Mouse (Mus musculus): Measurements from ENCODE around the gene Gm20431.

The Gm20431 gene

DNA sequence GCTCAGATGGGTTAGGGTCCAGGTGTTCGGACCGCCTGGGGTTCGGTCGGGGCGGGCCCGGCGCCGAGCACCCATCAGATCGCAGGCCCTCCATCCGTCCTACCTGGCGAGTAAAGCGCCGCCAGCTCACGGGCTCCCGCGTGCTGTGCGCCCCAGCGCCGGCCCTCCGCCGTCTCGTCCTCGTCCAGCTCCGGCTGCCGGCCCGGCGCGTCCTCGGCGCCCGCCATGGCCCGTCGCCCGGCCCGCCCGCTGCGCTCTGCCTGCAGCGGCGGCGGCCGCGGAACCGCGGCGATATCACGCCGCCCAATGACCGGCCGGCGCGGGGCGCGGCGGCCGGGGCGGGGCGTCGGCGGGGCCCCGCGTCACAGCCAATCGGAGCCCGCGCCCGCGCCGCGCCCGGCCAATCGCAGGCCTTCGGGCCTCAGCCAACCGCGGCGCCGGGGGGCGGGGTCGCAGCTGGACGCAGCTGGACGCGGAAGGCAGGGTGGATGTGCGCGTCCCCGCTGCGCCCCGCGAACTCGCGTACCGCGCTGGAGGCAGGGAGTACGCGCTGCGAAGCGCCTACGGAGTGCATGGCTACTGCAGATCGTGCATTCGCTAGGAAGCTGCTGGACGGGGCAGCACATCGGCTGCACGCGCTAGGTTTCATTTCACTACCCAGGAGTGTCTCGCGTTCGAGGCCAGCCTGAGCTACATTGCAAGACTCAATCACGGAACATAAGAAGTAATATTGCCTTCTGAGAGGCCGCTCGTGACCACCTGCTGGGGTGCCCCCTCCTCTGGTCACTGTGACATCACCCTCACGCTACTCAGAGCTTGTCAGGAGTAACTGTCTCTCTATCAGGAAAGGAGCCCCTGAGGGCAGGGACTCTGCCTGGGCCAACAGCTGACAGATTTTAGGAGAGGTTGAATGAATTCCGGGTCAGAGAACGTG is at the start of gene Gm20431:
Gene Gm20431 (minus strand): TSS at position 227 of the 934 bp plus-strand sequence.
- peak; percentile 81 for DNase-seq (ENCODE audit: low read depth)

DNA sequence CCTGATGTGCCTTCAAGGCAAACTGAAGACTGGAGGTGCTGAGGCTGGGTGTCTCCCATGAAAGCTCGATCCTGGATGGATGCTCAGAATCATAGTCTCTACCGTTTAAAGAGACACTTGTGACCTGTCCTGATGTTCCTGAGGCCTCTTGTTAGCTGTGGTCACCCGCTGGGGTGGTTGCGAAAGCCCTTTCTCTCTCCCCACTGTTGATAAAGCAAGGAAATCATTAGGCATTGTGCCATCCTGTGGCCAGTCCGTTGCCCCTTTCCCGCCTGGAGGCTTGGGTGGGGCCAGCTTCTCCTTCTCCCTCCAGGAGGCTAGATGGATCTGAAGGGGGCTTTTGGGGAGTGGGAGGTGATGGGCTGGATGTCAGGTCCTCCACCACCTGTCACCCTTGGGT is 49.3 kb upstream of the Gm20431 start:
- no peak for DNase-seq (ENCODE audit: low read depth)

DNA sequence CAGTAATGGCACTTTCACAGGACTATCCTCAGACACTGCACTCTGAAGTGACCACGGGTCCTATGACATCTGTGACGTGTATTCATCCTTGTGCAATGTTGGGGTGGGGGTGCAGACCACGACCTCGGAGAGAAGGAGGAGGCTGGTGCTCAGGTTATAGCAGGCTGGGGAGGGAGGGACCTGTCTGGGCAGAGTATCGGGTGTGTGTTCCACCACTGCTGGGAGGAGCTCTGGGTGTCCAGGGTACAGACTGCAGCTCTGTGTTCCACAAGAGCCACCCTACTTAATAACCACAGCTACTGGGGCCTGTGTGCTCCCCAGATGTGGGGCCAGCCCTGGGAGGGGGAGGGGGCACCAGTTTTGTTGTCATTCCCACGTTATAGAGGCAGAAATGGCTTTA is 48.7 kb upstream of the Gm20431 start:
- no peak for DNase-seq (ENCODE audit: low read depth)

DNA sequence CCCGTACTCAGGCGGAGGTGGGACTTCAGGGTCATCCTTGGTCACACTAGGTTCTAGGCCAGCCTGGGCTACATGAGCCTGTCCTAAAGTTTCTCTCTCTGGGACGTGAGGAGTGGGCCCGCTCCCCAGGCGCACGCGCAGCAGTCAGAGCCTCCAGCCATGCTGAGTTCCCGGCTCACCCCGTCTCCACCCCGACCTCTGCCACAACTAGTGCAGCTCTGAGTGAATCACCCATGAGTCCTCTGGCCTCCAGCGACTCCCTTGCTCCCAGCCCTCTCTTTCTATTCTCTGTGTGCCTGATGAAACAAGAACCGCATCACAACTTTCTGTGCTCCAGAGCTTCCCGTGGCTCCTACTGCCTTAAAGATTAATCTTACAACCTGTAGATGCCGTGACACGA is 47.1 kb upstream of the Gm20431 start:
- no peak for DNase-seq (ENCODE audit: low read depth)

DNA sequence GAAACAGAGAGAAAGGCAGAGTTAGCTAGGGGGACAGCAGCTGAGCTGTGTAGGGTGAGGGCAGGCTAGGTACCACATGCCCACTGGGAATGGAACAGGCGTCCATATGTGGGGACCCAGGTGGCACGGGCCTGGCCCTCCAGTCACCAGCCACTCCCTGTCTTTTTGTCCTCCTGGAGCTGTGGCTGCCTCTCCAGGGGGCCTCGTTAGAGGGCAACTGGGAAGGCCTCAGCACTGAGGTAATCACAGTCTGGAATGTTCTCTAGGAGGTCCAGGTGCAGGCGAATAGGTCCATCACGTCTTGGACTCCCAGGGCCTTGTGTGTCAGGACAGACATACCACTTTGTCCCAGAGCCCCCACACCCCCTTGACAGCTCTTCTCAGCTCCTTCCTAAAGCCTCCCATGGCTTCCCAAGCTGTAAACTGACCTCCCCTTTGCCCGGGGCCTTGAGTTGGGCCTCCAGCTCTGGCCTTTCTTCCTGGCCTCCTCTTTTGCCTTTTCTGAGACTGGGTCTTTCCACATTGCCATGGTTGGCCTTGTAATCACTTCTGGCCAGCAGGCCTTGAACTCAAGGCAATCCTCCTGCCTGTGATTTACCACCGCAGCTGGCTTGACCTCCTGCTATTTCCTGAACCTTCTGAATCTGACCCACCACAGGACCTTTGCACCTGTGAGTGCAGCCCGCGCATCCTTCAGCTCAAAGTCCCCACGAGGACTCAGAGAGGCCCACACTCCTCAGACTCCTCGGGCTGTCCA is 45.1 kb upstream of the Gm20431 start:
- no peak for DNase-seq (ENCODE audit: low read depth)

DNA sequence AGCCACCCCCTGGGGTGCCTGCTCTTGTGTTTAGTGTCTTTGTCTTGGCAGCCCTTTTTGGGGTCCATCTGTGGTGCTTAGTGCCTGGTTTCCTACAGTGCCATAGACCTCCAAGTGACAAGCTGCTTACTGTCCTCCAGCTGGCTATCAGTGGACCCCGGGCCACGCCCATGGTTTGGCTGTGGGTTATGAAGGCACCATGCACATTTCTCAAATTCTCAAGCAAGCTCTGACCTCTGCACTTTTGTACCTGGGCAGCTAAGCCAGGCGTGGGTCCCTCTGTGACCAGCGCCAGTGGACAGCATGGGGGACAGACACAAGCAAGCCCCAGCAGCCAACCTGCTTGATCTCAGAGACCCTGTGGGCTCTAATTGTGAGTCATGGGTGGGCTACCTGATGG is 43.1 kb upstream of the Gm20431 start:
- DNase-seq (ENCODE audit: low read depth): no peak

DNA sequence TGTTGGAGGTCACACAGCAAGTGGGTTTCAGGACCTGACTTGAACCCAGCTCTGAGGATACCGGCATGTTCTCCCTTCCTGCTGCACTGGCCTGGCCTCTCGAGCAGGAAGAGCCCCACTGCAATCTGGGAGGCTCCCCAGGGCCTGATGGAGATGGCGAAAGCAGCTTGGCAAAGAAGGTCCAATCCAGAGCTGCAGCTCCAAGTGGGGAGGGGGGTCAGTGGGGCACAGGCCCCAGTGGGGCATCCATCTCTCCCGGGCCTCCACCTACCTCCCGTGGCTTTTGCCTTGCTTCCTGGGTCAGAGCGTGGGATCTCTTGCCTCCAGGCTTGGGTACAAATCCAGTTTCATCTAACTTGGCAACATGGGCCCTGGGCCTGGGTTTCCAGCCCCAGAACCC is 40.8 kb upstream of the Gm20431 start:
- no peak for DNase-seq (ENCODE audit: low read depth)

DNA sequence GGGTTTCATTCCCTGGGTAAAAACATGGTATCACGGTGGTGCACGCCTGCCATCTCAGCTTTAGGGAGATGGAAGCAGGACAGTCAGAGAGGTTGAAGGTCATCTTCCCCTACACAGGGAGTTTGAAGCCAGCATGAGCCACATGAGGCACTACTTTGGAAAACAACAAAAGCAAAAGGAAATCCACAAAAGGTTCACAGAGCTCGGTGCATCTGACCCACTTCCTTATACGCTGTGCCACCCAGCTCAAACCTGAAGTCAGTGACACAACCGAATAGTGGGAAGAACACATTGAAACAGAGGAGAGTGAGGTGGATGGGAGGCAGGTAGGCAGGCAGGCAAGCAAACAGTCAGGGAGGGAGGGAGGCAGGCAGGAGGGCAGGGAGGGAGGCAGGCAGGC is 40.2 kb upstream of the Gm20431 start:
- DNase-seq (ENCODE audit: low read depth): no peak

DNA sequence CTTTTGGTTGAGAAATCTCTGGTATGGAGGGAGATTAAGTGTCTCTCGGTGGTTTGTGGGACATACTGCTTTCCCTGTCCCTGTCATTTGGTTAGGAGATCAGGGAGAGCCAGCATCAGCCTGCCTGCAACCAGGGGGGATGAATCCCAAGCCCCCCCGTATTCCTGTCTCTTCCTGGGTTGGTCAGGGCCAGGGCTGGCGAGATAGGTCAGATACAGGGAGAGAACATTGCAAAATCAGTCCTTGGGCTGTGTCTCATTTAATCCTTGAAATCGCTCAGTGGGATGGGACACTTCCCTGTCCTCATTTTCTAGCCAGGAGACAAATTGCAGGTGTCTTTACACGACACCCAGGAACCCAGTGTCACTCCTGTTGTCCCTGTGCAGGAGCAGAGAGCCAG is 38.7 kb upstream of the Gm20431 start:
- no peak for DNase-seq (ENCODE audit: low read depth)

DNA sequence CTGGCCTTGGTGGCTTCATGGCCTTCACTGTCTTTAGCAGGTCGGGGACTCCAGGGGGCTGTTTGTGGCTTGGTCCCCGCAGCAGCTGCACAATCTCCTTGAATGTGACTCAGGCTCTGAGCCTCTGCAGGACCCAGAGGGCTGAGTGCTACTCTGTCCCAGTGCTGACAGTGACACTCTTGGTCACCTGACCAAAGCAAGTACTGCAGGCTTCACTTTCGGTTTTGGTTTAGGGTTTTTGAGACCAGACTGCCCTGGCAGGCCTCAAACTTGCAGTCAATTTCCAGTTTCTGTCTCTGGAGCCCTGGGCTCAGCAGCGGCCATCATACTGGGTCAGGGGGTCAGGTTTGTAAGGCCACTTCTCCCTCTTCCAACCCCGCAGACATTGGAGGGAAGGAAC is 36.6 kb upstream of the Gm20431 start:
- no peak for DNase-seq (ENCODE audit: low read depth)

DNA sequence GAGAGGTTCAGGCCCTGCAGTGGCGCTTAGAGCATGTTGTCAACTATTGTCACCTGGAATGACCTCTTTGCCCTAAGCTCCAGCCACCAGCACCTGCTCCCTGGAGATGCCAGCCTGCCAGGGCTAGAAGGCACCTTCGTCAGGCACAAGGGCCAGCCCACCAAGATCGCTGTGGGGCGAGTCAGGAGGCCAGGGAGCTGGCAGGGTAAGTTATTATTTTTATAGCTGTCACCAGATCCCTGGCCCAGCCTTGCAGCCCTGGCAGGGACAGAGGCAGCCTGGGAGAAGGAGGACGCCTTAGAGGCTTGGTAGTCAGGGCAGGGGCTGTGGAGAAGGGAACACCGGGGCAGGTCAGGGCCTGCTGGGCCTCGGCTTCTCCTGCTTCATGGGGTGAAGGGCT is 34.8 kb upstream of the Gm20431 start:
- DNase-seq (ENCODE audit: low read depth): no peak

DNA sequence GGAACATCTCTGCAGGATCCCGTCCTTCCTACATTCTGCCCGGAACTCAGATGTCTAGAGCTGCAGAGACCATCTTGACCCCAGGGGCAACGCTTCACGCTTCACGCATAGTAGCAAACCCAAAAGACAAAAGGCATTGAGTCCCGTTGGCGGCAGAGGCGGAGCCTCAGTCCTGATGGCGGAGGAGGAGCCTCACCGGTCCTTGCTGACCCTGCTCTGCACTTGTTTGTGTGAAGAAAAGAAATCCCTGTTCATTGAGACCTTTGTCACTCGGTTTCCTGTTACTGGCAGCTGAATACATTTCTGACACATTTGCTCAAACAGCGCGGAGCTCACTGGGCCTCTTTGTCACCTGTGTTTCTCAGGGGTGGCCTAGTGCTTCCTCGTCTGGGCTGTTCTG is 34.2 kb upstream of the Gm20431 start:
- DNase-seq (ENCODE audit: low read depth): no peak

DNA sequence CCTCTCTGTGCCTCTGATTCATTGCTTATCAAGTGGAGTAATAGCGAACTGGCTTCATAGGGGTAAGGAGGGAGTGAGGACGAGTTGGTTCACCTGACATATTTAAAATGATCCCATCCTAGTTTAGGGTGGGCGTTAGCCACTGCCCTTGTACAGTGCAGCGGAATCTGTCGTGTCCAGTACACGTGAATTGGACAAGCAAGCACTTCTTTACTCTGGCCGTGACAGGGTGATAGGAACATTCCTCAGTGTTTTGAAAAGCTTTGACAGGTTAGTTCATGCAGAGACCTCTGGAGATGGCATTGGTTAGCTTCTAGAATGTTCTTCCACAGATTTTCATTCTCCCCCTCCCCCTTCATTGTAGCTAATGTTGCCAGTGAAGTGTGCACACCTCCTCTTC is 33.7 kb upstream of the Gm20431 start:
- no peak for DNase-seq (ENCODE audit: low read depth)

DNA sequence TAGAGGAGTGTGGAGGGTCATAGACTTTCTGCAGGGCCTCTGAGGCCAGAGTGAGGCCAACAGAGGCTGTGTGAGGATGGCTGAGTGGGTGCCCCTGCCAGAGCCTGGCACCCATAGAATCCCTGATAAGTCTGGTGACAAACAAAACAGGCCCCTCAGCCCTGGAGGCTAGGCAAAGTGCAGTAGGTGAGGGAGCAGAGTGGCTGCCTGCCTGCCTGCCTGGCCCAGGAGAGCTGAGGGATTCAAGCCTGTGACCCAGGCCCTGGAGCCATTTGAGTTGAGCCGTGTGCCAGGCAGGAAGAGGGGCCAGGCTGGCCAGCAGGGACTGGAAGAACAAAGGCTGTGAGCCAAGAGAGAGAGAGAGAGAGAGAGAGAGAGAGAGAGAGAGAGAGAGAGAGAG is 32.9 kb upstream of the Gm20431 start:
- DNase-seq (ENCODE audit: low read depth): no peak

DNA sequence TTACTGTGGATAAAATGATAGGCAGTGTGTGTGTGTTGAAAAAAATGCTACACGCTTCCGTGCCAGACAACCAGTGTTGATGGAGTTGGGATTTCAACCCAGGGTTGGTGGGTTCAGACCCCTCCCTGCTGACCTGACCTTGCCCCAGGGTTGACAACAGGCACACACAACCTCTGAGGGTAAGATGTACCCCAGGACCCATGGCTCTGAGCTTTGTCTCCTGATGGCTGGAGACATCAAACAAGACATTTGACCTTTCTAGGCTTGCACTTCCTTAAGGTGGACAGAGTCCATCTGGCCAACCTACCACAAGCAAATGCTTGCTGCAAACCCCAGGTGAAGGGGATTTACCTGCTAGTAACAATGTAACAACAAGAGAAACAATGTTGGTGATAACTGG is 32.2 kb upstream of the Gm20431 start:
- no peak for DNase-seq (ENCODE audit: low read depth)

DNA sequence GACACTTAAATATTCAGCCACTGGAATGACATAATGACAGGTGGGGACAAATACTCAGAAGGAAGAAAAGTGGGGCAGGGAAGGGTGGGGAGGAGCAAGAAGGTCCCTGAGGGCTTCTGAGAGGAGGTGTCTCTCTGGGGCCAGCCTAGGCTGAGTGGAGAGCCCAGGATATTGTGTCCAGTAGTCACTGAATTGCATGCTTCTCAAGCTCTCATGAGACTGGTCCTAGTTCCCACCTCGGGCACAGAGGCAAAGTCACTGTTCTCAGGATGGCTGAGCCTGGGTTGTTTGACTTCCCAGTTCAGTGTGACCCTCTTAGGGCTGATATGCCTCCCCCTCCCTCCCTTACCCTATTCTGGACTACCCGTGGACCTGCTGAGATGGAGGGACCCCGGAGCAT is 31.5 kb upstream of the Gm20431 start:
- DNase-seq (ENCODE audit: low read depth): no peak

DNA sequence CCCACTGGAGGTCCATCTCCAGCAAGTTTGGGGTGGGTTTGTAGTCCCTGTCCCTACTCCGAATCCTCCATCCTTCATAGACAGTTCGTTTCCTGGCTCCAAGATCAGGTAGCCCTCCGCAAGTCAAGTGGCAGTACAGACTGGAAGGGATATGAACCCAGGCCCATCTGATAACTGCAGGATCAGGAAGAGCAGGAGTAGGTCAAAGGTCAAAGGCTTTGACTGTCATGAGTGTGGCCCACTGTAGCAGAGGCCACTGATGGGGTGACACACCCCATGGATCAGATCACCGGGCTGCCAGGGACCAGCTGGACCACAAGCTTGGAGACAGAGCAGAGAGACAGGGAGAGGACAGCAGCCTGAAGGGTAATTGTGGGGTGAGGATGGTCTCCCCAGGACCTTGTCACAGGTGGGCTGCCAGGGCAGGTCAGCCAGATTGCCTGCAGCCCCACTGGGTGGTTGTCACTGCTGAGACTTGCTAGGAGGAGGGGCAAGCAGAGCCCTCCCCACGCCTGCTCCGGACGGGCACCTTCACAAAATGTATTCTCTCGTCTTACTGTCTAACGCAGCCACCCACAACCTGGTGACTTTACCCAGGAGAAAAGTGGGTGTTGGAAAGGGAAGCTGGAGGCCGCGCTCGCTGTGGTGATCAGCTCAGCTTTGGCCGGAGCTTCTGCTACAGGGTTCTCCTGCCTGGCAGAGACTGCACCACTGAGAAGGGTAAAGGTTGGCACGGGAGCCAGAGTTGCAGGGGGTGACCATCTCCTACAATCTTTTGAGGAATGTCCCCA is 30.8 kb upstream of the Gm20431 start:
- no peak for DNase-seq (ENCODE audit: low read depth)

DNA sequence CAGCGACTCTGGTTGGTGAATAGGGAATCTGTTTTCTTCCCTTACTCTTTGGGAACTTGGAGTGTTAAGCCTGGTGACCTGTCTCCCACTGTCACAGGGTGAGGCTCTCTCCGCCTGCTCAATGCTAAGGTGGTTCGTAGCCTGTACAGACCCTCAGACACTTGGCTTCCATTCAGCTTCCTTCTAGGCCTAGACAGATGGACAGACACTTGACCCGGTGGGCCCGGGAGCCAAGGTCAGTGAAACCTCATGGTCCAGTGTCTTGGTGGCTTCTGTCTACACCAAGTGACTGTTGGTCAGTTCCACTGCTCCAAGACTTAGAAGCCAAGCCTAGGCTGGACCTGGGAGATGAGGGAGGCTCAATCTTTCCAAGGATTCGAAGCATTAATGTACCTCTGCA is 30.1 kb upstream of the Gm20431 start:
- no peak for DNase-seq (ENCODE audit: low read depth)

DNA sequence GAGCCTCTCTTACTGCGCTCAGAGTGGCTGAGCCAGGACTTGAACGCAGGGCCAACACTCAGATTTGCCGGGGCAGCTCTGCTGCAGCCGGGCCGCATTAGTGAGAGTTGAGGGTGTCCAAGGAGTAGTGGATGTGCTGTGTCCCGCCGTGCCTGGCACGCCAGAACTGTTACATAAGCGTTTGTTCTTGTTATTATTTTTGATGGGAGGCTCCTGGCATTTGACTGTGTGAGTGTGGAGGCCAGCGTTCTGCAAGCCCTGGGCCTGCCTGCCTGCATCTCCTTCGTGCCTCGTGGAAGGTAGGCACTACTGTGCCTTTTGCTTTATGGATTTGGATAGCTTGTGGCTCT is 29.6 kb upstream of the Gm20431 start:
- DNase-seq (ENCODE audit: low read depth): no peak

DNA sequence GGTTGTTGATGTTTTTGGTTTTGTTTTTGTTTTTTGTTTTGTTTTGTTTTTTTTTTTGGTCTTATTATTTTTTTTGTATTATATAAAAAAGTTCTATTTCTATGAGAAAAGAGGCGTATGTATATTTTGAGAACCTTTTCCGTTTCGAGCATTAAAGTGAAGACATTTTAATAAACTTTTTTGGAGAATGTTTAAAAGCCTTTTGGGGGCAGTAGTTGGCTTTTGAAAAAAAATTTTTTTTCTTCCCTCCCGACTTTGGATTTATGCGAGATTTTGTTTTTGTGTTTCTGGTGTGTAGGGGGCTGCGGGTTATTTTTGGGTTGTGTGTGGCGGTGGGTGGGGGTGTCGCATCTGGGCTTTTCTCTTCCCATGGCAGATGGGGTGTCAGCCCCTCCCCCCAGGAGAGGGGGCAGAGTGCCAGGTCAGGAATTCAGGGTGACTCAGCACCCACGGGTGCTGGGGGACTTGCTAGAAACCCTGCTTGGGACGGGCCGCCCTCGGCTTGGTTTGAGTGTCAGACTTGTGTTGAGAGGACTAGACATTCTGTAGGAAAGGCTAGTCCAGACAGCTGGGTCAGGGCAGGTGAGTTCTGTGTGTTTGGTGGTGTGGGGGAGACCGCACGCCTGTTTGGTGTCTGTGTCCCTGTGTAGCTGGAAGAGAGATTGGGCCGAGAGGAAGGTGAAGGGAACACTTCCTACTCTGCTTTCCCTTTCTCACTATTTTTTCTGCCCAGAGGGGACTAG is 29.1 kb upstream of the Gm20431 start:
- no peak for DNase-seq (ENCODE audit: low read depth)

DNA sequence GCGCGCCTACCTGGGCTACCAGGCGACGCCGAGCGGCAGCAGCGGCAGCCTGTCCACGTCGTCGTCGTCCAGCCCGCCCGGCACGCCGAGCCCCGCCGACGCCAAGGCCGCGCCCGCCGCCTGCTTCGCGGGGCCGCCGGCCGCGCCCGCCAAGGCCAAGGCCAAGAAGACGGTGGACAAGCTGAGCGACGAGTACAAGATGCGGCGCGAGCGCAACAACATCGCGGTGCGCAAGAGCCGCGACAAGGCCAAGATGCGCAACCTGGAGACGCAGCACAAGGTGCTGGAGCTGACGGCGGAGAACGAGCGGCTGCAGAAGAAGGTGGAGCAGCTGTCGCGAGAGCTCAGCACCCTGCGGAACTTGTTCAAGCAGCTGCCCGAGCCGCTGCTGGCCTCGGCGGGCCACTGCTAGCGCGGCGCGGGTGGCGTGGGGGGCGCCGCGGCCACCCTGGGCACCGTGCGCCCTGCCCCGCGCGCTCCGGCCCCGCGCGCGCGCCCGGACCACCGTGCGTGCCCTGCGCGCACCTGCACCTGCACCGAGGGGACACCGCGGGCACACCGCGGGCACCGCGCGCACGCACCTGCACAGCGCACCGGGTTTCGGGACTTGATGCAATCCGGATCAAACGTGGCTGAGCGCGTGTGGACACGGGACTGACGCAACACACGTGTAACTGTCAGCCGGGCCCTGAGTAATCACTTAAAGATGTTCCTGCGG is 28.4 kb upstream of the Gm20431 start, which contains the start of gene Tmem189:
Gene Tmem189 (minus strand): TSS at position 322 of the 718 bp plus-strand sequence.
- no peak for DNase-seq (ENCODE audit: low read depth)

Data from c-Kit-positive CD71-positive TER-119-negative erythroid progenitor cells, embryonic 14.5 days (primary cell).